Mouse (Mus musculus) liver, postnatal 0 days (tissue): ENCODE data around the gene Wdr59. TPM values are rescaled to one million over a fixed set of nuclear protein-coding genes. Genes with fewer than 3 reads are reported as not detected.
A peak's percentile ranks its signal among the peaks of the same experiment; 100 is the strongest.

Experiments used
- ATAC-seq: fragments of 200-750 bp; cut with Nextera tagmentation; 2 replicates; pipeline ENCODE4 v1.8.0; 2017; ENCODE audit warnings: mild to moderate bottlenecking, moderate library complexity
- DNase-seq: peaks from one replicate; pipeline ENCODE4 v3.0.0-alpha.2; 2016
- H3K27ac ChIP-seq: fragments of 300-500 bp; sonication (generic); 2 replicates; pipeline ENCODE4 v1.5.1; 2014; ENCODE audit warnings: antibody characterized with exemption, moderate library complexity, mild to moderate bottlenecking, low read depth
- H3K27me3 ChIP-seq: fragments of 300-500 bp; sonication (generic); 2 replicates; pipeline ENCODE4 v1.6.1; 2014; ENCODE audit warnings: low read length, control low read depth, mixed read lengths; ENCODE audit not compliant: insufficient read depth
- H3K36me3 ChIP-seq: fragments of 300-500 bp; sonication (generic); replicated peaks from 2 replicates; pipeline ENCODE4 v1.6.1; 2014; ENCODE audit warnings: mild to moderate bottlenecking, control low read depth, low read length, moderate library complexity, mixed read lengths; ENCODE audit not compliant: insufficient read depth
- H3K4me1 ChIP-seq: fragments of 300-500 bp; sonication (generic); 2 replicates; pipeline ENCODE4 v1.6.1; 2014; ENCODE audit warnings: antibody characterized with exemption, mild to moderate bottlenecking, control low read depth; ENCODE audit not compliant: insufficient read depth
- H3K4me2 ChIP-seq: fragments of 300-500 bp; sonication (generic); 2 replicates; pipeline ENCODE4 v1.6.1; 2014; ENCODE audit warnings: low read depth, mild to moderate bottlenecking, low read length, moderate library complexity, mixed read lengths
- H3K4me3 ChIP-seq: fragments of 300-500 bp; sonication (generic); 2 replicates; pipeline ENCODE4 v1.5.1; 2014; ENCODE audit warnings: low read depth, low read length
- H3K9ac ChIP-seq: fragments of 300-500 bp; sonication (generic); replicated peaks from 2 replicates; pipeline ENCODE4 v1.6.1; 2014; ENCODE audit warnings: mild to moderate bottlenecking, moderate library complexity
- H3K9me3 ChIP-seq: fragments of 300-500 bp; sonication (generic); 2 replicates; pipeline ENCODE4 v1.6.1; 2016; ENCODE audit warnings: mild to moderate bottlenecking, control low read depth, low read length, mixed read lengths
- CTCF ChIP-seq: sonication (generic); IDR thresholded peaks from 2 replicates; pipeline ENCODE4 v1.5.1; 2016; ENCODE audit warnings: antibody characterized with exemption, low read depth
- EP300 ChIP-seq: IDR thresholded peaks from 2 replicates; pipeline ENCODE4 v1.6.1; 2016; ENCODE audit warnings: antibody characterized with exemption, low read depth, mild to moderate bottlenecking
- WGBS: fragments of 180-500 bp; shearing (Covaris S2); extraction: QIAGEN DNeasy Blood & Tissue Kit; methylation state at CpG from one replicate; pipeline ENCODE4 v1.1.7; 2014; ENCODE audit not compliant: insufficient replicate concordance; 5-methylcytosine and 5-hydroxymethylcytosine counted together
- microRNA-seq: library from miRNA; unstranded; fragments of <30 nt; microRNA quantifications from one replicate; pipeline ENCODE4, GENCODE M21; 2016
- polyA plus RNA-seq: library from polyadenylated mRNA; unstranded; fragments of >200 nt; fragmentation: Nextera tagmentation; extraction: Ambion mirVana; gene quantifications from 2 replicates; pipeline ENCODE4 v1.2.1, GENCODE M21; 2015

Wdr59 gene
- polyA plus RNA-seq, 1 experiment from 2014 or later: 0.92 TPM

DNA sequence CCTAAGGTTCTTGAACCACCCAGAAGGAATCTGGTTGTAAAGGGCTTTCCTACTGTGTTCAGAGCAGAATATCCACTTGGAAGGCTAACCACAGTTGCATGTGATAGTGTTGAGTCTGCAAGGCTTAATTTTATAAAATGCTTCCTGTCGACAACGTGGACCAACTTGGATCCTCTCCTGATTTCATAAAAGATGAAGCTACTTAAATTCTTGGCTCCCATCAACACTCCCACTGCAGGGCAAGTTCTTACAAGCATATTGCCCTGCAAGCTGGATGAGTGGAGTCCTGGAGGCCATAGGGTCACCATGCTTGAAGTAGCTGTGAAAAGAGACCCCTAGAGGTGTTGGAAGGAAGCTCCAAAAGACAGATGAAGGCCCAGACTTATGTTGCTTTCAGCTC lies 99.3 kb downstream of the Wdr59 start:
- TF ChIP-seq EP300 (no peak), CTCF (no peak)
- Histone ChIP-seq H3K27me3 (no peaks in the 10 kb centered on the region), H3K4me3 (no peak overlapping the region), H3K4me1 (no peaks in the 10 kb centered on the region), H3K36me3 (no peaks in the 10 kb centered on the region), H3K9ac (no peak overlapping the region), H3K27ac (no peak overlapping the region), H3K9me3 (no peaks in the 10 kb centered on the region), H3K4me2 (no peak overlapping the region)
- DNase-seq: no peak
- WGBS: 66% methylated on average over 2 of the region's 2 CpGs
- ATAC-seq: no peak

DNA sequence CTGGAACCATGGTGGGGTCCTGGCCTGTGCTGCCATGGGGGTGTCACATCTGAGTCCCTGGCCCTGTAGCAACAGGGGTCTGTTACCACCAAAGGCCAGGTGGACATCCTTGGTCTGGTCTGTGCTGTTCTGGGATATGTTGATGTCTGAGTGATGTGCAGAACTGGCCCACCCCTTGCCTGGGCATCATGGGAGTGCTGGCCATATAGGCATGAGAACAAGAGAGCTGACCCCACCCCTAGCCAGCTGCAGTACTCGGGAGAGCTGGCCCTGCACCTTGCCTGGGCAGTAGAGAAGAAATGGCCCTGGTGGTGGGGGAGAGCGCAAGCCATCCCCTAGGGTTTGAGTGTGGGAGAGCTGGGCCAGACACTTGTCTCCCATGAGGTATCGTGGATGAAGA lies 102.7 kb downstream of the Wdr59 start:
- no peak overlapping the region for H3K4me2 ChIP-seq
- DNase-seq (no peak), ATAC-seq (no peak)
- H3K4me3 ChIP-seq: no peak overlapping the region
- no peaks in the 10 kb centered on the region for H3K9me3 ChIP-seq
- no peak overlapping the region for H3K27ac ChIP-seq
- TF ChIP-seq CTCF: no peak
- TF ChIP-seq EP300: no peak
- WGBS: 79% methylated on average over 3 of the region's 3 CpGs
- no peaks in the 10 kb centered on the region for H3K27me3 ChIP-seq
- H3K4me1 ChIP-seq: no peaks in the 10 kb centered on the region
- no peak overlapping the region for H3K9ac ChIP-seq
- no peaks in the 10 kb centered on the region for H3K36me3 ChIP-seq

DNA sequence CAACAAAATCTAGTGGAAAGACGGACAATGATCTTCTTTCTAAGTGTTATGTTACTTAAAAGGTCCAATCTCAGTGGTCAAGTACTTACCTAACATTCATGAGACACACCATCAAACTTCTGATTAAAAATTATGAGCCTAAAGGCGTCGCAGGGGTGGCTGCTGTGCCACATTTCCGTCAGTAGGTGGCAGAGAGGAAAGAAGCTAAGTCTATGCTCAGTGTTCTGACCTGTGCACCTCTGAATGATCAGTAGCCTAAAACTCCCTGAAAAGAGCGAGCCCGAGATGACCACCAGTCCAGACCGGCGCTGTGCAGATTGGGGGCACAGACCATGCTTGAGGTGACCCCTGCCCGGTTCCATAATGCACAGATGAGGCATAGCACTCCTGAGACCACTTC lies 103.3 kb downstream of the Wdr59 start:
- no peak for ATAC-seq

DNA sequence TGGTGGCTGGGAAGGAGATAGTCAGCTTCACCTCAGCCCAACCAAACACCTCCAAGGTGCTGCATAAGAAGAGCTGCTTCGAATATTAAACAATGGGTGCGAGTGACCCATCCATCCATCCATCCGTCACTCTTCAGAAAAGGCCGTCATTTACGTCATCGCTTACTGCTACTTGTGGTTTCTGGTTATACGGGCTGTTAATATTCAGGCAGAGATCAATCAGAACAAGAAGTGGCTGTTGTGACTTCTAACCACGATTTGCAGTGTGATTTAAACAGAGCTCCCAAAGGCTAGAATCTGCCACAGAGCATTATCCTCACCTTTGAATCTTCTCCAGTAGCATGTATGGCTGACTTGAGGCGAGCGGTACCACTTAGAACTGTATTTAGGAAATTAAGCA lies 104.7 kb downstream of the Wdr59 start:
- ATAC-seq (no peak), DNase-seq (no peak)
- Histone ChIP-seq H3K27me3 (no peaks in the 10 kb centered on the region), H3K36me3 (no peaks in the 10 kb centered on the region), H3K4me3 (no peak overlapping the region), H3K27ac (no peak overlapping the region), H3K4me2 (no peak overlapping the region), H3K9me3 (no peaks in the 10 kb centered on the region), H3K4me1 (no peaks in the 10 kb centered on the region), H3K9ac (no peak overlapping the region)
- TF ChIP-seq CTCF (no peak), EP300 (no peak)
- WGBS: 65% methylated on average over 10 of the region's 10 CpGs

More for the DNA sequence above, 103.3 kb downstream of the Wdr59 start:
- Histone ChIP-seq H3K9ac (no peak overlapping the region), H3K36me3 (no peaks in the 10 kb centered on the region), H3K4me1 (no peaks in the 10 kb centered on the region), H3K27ac (no peak overlapping the region), H3K4me2 (no peak overlapping the region), H3K4me3 (no peak overlapping the region), H3K9me3 (no peaks in the 10 kb centered on the region), H3K27me3 (no peaks in the 10 kb centered on the region)
- 27% methylated on average over 9 of the region's 9 CpGs for WGBS
- no peak for TF ChIP-seq EP300
- peak; percentile 74 for TF ChIP-seq CTCF
- DNase-seq: peak; percentile 44

DNA sequence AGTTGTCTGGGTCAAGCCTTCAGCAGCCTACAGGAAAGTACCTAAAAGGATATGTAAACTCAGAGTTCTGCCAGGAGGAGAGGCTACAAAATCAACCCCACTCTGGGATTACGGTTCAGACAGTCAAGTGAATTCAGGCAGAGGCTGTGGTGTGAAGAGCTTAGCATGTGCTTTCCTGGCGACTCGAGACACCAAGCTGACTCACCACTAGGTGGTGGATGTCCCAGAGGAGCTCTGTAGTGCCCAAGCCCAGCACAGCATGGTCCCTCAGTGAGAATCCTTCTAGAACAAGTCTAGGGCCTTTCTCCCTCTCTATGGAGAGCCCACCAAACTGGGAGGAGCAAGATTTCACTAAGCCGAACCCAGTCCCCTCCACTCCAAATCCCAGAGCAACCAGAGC lies 118.5 kb downstream of the Wdr59 start:
- Histone ChIP-seq H3K27me3 (no peaks in the 10 kb centered on the region), H3K4me2 (no peak overlapping the region), H3K9ac (no peak overlapping the region), H3K9me3 (no peaks in the 10 kb centered on the region), H3K4me3 (no peak overlapping the region), H3K36me3 (no peaks in the 10 kb centered on the region), H3K4me1 (no peaks in the 10 kb centered on the region), H3K27ac (no peak overlapping the region)
- no peak for ATAC-seq
- 37% methylated on average over 4 of the region's 4 CpGs for WGBS
- no peak for TF ChIP-seq EP300
- TF ChIP-seq CTCF: peak; percentile 57
- DNase-seq: no peak

Small RNA genes within 50 kb of the gene (microRNA-seq; reads per million reads assigned to microRNA genes)
- not detected for gene Mir1957b

Other genes with a start within 250 kb of the Wdr59 start
- 14.5 and 17.6 TPM in 2 replicates for gene Rfwd3, start 221.9 kb downstream of the Wdr59 start, polyA plus RNA-seq
- gene Mlkl, start 183.9 kb downstream of the Wdr59 start, polyA plus RNA-seq: 4.7 and 5.2 TPM in 2 replicates
- gene Fa2h, start 128.3 kb downstream of the Wdr59 start, polyA plus RNA-seq: 0.25 TPM in 1 of 2 replicates, not detected in the other
- 6.3 and 7.2 TPM in 2 replicates for gene Znrf1, start 14.0 kb upstream of the Wdr59 start, polyA plus RNA-seq
- 0.85 and 1.1 TPM in 2 replicates for gene Ldhd, start 108.3 kb upstream of the Wdr59 start, polyA plus RNA-seq
- 3.8 and 4.0 TPM in 2 replicates for gene Zfp1, start 121.3 kb upstream of the Wdr59 start, polyA plus RNA-seq
- gene Ctrb1, start 168.9 kb upstream of the Wdr59 start, polyA plus RNA-seq: 0.13 and 38.9 TPM in 2 replicates
- gene Bcar1, start 221.7 kb upstream of the Wdr59 start, polyA plus RNA-seq: 9.9 and 11.6 TPM in 2 replicates